18 mouse cellular contexts compared by ENCODE assay signal in genomic region chr6:146527537-146527936, GRCm38 (mm10).
"Had no signal": no experiment of that assay in that cellular context is flagged by ENCODE, and none has a peak within 500 bp of the region (broad histone marks: within the 10 kb centered on the region; RNA-seq: fewer than 3 reads in every experiment).

No protein-coding gene starts in this region.

- H3K9ac ChIP-seq: limb, embryonic 13.5 days; liver, embryonic 12.5 days; liver, embryonic 15.5 days; neural tube, embryonic 13.5 days; stomach, embryonic 15.5 days had no signal

- H3K4me1 ChIP-seq: limb, embryonic 13.5 days; liver, embryonic 12.5 days; liver, embryonic 15.5 days; neural tube, embryonic 13.5 days had no signal

- H3K4me3 ChIP-seq: limb, embryonic 10.5 days; limb, embryonic 13.5 days; liver, embryonic 12.5 days; liver, embryonic 15.5 days; neural tube, embryonic 13.5 days; stomach, embryonic 15.5 days had no signal

- ATAC-seq: intestine, postnatal 0 days; liver, embryonic 12.5 days had no signal

- H3K36me3 ChIP-seq: limb, embryonic 10.5 days; limb, embryonic 13.5 days; liver, embryonic 12.5 days; liver, embryonic 15.5 days; neural tube, embryonic 13.5 days; stomach, embryonic 15.5 days had no signal

- DNase-seq: kidney, adult 8-10 months; kidney, postnatal 36 days; liver; lung, adult 2 months; lung, postnatal 14 days; lung, postnatal 4 days; midbrain, embryonic 14.5 days; retina, postnatal 1 day; right cerebral cortex, postnatal 25 days; thymus, postnatal 25 days had no signal

- H3K27ac ChIP-seq: limb, embryonic 10.5 days; limb, embryonic 13.5 days; liver, embryonic 12.5 days; liver, embryonic 15.5 days; neural tube, embryonic 13.5 days; stomach, embryonic 15.5 days had no signal

- H3K9me3 ChIP-seq: limb, embryonic 10.5 days; liver, embryonic 12.5 days; liver, embryonic 15.5 days; neural tube, embryonic 13.5 days; stomach, embryonic 15.5 days had no signal

- H3K27me3 ChIP-seq: limb, embryonic 13.5 days; liver, embryonic 15.5 days; neural tube, embryonic 13.5 days; stomach, embryonic 15.5 days had no signal

- H3K4me2 ChIP-seq: limb, embryonic 13.5 days; liver, embryonic 12.5 days; liver, embryonic 15.5 days; midbrain, embryonic 11.5 days; neural tube, embryonic 13.5 days; stomach, embryonic 15.5 days had no signal
